Comparison of ENCODE assay signal across 11 mouse cellular contexts in the genomic region with DNA sequence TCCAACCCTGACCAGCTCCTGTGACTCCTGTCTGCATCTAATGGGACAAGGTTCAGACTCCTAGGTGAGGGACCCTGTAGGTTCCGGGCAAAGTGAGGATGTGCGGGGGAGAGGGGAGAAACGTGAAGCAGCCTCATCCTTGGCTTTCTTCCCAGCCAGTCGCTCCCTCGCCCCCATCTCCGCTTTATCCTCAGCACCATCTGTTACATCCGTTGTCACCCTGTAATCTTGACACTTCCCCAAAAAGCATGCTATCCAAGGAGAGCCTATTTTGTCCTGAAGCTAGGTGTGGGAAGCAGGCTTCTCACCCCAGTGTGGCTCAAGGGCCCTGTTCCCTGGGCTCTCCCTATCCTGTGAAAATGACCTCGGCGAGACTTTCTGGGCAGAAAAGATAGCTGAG. TPM values are rescaled to one million over a fixed set of nuclear protein-coding genes. Genes with fewer than 3 reads are reported as not detected.
A peak's percentile ranks its signal among the peaks of the same experiment; 100 is the strongest.
DNase-seq lines count a peak whose midpoint lies in the region; ATAC-seq lines count a peak whose summit lies in the region.
"Had no signal": no experiment of that assay in that cellular context is flagged by ENCODE, and none has a peak within 500 bp of the region (broad histone marks: within the 10 kb centered on the region; RNA-seq: fewer than 3 reads in every experiment).

No protein-coding gene starts in this region.

- H3K4me1 ChIP-seq in forebrain, embryonic 13.5 days = peaks cover 53% of the 10 kb centered on the region
- peaks cover 76% of the 10 kb centered on the region for H3K4me1 ChIP-seq in forebrain, embryonic 10.5 days
- peaks cover 54% of the 10 kb centered on the region for H3K4me1 ChIP-seq in neural tube, embryonic 13.5 days (replicated peaks)
- peaks cover 47% of the 10 kb centered on the region for H3K4me1 ChIP-seq in neural tube, embryonic 15.5 days

- no peak overlapping the region for H3K4me2 ChIP-seq in forebrain, embryonic 13.5 days
- no peak overlapping the region for H3K4me2 ChIP-seq in neural tube, embryonic 13.5 days
- no peak overlapping the region for H3K4me2 ChIP-seq in neural tube, embryonic 15.5 days
- H3K4me2 ChIP-seq: heart, embryonic 15.5 days had no signal

- H3K36me3 ChIP-seq in forebrain, embryonic 13.5 days (ENCODE audit: poor library complexity, severe bottlenecking) = no peaks in the 10 kb centered on the region
- H3K36me3 ChIP-seq in forebrain, embryonic 10.5 days (replicated peaks) = no peaks in the 10 kb centered on the region
- H3K36me3 ChIP-seq in neural tube, embryonic 13.5 days = no peaks in the 10 kb centered on the region
- no peaks in the 10 kb centered on the region for H3K36me3 ChIP-seq in neural tube, embryonic 15.5 days
- H3K36me3 ChIP-seq: heart, embryonic 15.5 days had no signal

- H3K27ac ChIP-seq in forebrain, embryonic 13.5 days = peak overlapping the region; percentile 54; the same call in 1 of the 2 replicates
- no peak overlapping the region for H3K27ac ChIP-seq in forebrain, embryonic 10.5 days
- H3K27ac ChIP-seq in neural tube, embryonic 13.5 days (replicated peaks) = peak overlapping the region; percentile 13; the same call in 1 of the 2 replicates
- no peak overlapping the region for H3K27ac ChIP-seq in neural tube, embryonic 15.5 days (replicated peaks)
- H3K27ac ChIP-seq: heart, embryonic 15.5 days had no signal

- 70% methylated on average over 9 of the region's 9 CpGs for WGBS in forebrain, embryonic 13.5 days
- WGBS in forebrain, embryonic 10.5 days = 86% methylated on average over 9 of the region's 9 CpGs
- 47% methylated on average over 9 of the region's 9 CpGs for WGBS in neural tube, embryonic 13.5 days
- WGBS in neural tube, embryonic 15.5 days = 66% methylated on average over 9 of the region's 9 CpGs

- H3K9ac ChIP-seq in forebrain, embryonic 13.5 days = no peak overlapping the region
- no peak overlapping the region for H3K9ac ChIP-seq in neural tube, embryonic 13.5 days
- no peak overlapping the region for H3K9ac ChIP-seq in neural tube, embryonic 15.5 days (replicated peaks)
- H3K9ac ChIP-seq: heart, embryonic 15.5 days had no signal

- no peaks in the 10 kb centered on the region for H3K27me3 ChIP-seq in forebrain, embryonic 13.5 days
- H3K27me3 ChIP-seq in forebrain, embryonic 10.5 days (ENCODE audit: poor library complexity, severe bottlenecking) = peaks cover 15% of the 10 kb centered on the region
- H3K27me3 ChIP-seq in neural tube, embryonic 13.5 days = peaks cover 4% of the 10 kb centered on the region; the same call in 1 of the 2 replicates
- H3K27me3 ChIP-seq in neural tube, embryonic 15.5 days (replicated peaks) = no peaks in the 10 kb centered on the region
- H3K27me3 ChIP-seq: heart, embryonic 15.5 days had no signal

- H3K9me3 ChIP-seq in forebrain, embryonic 13.5 days (replicated peaks) = no peaks in the 10 kb centered on the region
- H3K9me3 ChIP-seq in forebrain, embryonic 10.5 days = no peaks in the 10 kb centered on the region
- no peaks in the 10 kb centered on the region for H3K9me3 ChIP-seq in neural tube, embryonic 13.5 days
- H3K9me3 ChIP-seq in neural tube, embryonic 15.5 days (replicated peaks) = no peaks in the 10 kb centered on the region
- H3K9me3 ChIP-seq: heart, embryonic 15.5 days had no signal

- no peak for ATAC-seq in forebrain, embryonic 13.5 days
- no peak for ATAC-seq in neural tube, embryonic 13.5 days (ENCODE audit: low read depth)
- ATAC-seq in neural tube, embryonic 15.5 days (ENCODE audit: low FRiP score) = no peak

- intact Hi-C loops in left cerebral cortex, postnatal 36 days (cut with DNase I) = loop anchor here (2.0 kb wide), 1 partner anchor 52 kb away; a partner anchor contains a TSS

- H3K4me3 ChIP-seq in forebrain, embryonic 13.5 days = no peak overlapping the region
- no peak overlapping the region for H3K4me3 ChIP-seq in forebrain, embryonic 10.5 days
- H3K4me3 ChIP-seq in neural tube, embryonic 13.5 days = no peak overlapping the region
- H3K4me3 ChIP-seq in neural tube, embryonic 15.5 days (replicated peaks) = no peak overlapping the region
- H3K4me3 ChIP-seq: heart, embryonic 15.5 days had no signal

- DNase-seq in forebrain, embryonic 10.5 days (ENCODE audit: extremely low spot score, low spot score) = no peak
- peak; percentile 74 to 76 for DNase-seq in left cerebral cortex, postnatal 36 days (ENCODE audit: low spot score in 2 of 2)
- DNase-seq in telencephalon, adult 2 months (ENCODE audit: low read depth, low spot score) = peak; percentile 80
- DNase-seq in ovary, postnatal 36 days (ENCODE audit: low spot score) = no peak
- DNase-seq in spleen, postnatal 36 days (ENCODE audit: low spot score in 2 of 2) = no peak

RNA-seq across cellular contexts. Expression of a gene that starts 3.9 kb away (rescaled TPM):
- polyA plus RNA-seq in forebrain, embryonic 13.5 days (2015; fragmentation: Nextera tagmentation; extraction: Ambion mirVana) = 17.1 and 17.9 TPM in 2 replicates
- polyA plus RNA-seq in forebrain, embryonic 10.5 days (2016; fragmentation: Nextera tagmentation; extraction: Ambion mirVana) = 22.7 and 22.9 TPM in 2 replicates
- polyA plus RNA-seq in neural tube, embryonic 13.5 days (2015; fragmentation: Nextera tagmentation; extraction: Ambion mirVana) = 21.3 and 24.2 TPM in 2 replicates
- 23.3 and 26.2 TPM in 2 replicates for polyA plus RNA-seq in neural tube, embryonic 15.5 days (2015; fragmentation: Nextera tagmentation; extraction: Ambion mirVana)
- total RNA-seq in left cerebral cortex, postnatal 36 days (2021) = 100 to 1,000 TPM; 305 to 337 TPM

RNA-seq across cellular contexts. Expression of a gene that starts 42.9 kb away (rescaled TPM):
- polyA plus RNA-seq in forebrain, embryonic 13.5 days (2015; fragmentation: Nextera tagmentation; extraction: Ambion mirVana) = 0.97 and 1.1 TPM in 2 replicates
- polyA plus RNA-seq in forebrain, embryonic 10.5 days (2016; fragmentation: Nextera tagmentation; extraction: Ambion mirVana) = 0.46 and 0.97 TPM in 2 replicates
- polyA plus RNA-seq in neural tube, embryonic 13.5 days (2015; fragmentation: Nextera tagmentation; extraction: Ambion mirVana) = 0.21 and 0.27 TPM in 2 replicates
- polyA plus RNA-seq in neural tube, embryonic 15.5 days (2015; fragmentation: Nextera tagmentation; extraction: Ambion mirVana) = 1.4 and 1.6 TPM in 2 replicates
- total RNA-seq in left cerebral cortex, postnatal 36 days (2021) = 10 to 100 TPM; 59.1 to 81.6 TPM

RNA-seq across cellular contexts. Expression of a gene that starts 43.0 kb away (rescaled TPM):
- not detected in 2 replicates for polyA plus RNA-seq in forebrain, embryonic 13.5 days (2015; fragmentation: Nextera tagmentation; extraction: Ambion mirVana)
- polyA plus RNA-seq in forebrain, embryonic 10.5 days (2016; fragmentation: Nextera tagmentation; extraction: Ambion mirVana) = 0.30 TPM in 1 of 2 replicates, not detected in the other
- polyA plus RNA-seq in neural tube, embryonic 13.5 days (2015; fragmentation: Nextera tagmentation; extraction: Ambion mirVana) = not detected in 2 replicates
- polyA plus RNA-seq in neural tube, embryonic 15.5 days (2015; fragmentation: Nextera tagmentation; extraction: Ambion mirVana) = 0.27 TPM in 1 of 2 replicates, not detected in the other
- 1 to 10 TPM; 2.6 to 3.4 TPM for total RNA-seq in left cerebral cortex, postnatal 36 days (2021)
- total RNA-seq: midbrain, postnatal 0 days had no signal
- polyA plus RNA-seq: embryonic facial prominence, embryonic 11.5 days; heart, embryonic 15.5 days had no signal

RNA-seq across cellular contexts. Expression of a gene that starts 44.2 kb away (rescaled TPM):
- polyA plus RNA-seq in forebrain, embryonic 13.5 days (2015; fragmentation: Nextera tagmentation; extraction: Ambion mirVana) = 199 and 202 TPM in 2 replicates
- polyA plus RNA-seq in forebrain, embryonic 10.5 days (2016; fragmentation: Nextera tagmentation; extraction: Ambion mirVana) = 78.4 and 82.2 TPM in 2 replicates
- 265 and 272 TPM in 2 replicates for polyA plus RNA-seq in neural tube, embryonic 13.5 days (2015; fragmentation: Nextera tagmentation; extraction: Ambion mirVana)
- 275 and 338 TPM in 2 replicates for polyA plus RNA-seq in neural tube, embryonic 15.5 days (2015; fragmentation: Nextera tagmentation; extraction: Ambion mirVana)
- 100 to 1,000 TPM; 115 to 130 TPM for total RNA-seq in left cerebral cortex, postnatal 36 days (2021)

RNA-seq across cellular contexts. Expression of a gene that starts 52.7 kb away (rescaled TPM):
- polyA plus RNA-seq in forebrain, embryonic 13.5 days (2015; fragmentation: Nextera tagmentation; extraction: Ambion mirVana) = not detected in 2 replicates
- not detected in 2 replicates for polyA plus RNA-seq in forebrain, embryonic 10.5 days (2016; fragmentation: Nextera tagmentation; extraction: Ambion mirVana)
- polyA plus RNA-seq in neural tube, embryonic 13.5 days (2015; fragmentation: Nextera tagmentation; extraction: Ambion mirVana) = not detected in 2 replicates
- not detected in 2 replicates for polyA plus RNA-seq in neural tube, embryonic 15.5 days (2015; fragmentation: Nextera tagmentation; extraction: Ambion mirVana)
- not detected for total RNA-seq in left cerebral cortex, postnatal 36 days (2021)
- total RNA-seq: midbrain, postnatal 0 days had no signal
- polyA plus RNA-seq: embryonic facial prominence, embryonic 11.5 days; heart, embryonic 15.5 days; midbrain, postnatal 0 days had no signal

Comparison
In these comparisons a context has a peak if more than half of its experiments do, and no peak if none do; other contexts are left out.
1. H3K27ac ChIP-seq: peak in forebrain, embryonic 13.5 days (single experiment) and neural tube, embryonic 13.5 days (single experiment); none in forebrain, embryonic 10.5 days (single experiment) and neural tube, embryonic 15.5 days (single experiment).
2. DNase-seq: peak in left cerebral cortex, postnatal 36 days (2 of 2) and telencephalon, adult 2 months (single experiment); none in forebrain, embryonic 10.5 days (single experiment), ovary, postnatal 36 days (single experiment) and spleen, postnatal 36 days (0 of 2).